Mouse (Mus musculus): ENCODE measurements around the gene Ssrp1.

- TF ChIP-seq CTCF (IDR thresholded peaks at IDR 0.05; ENCODE audit: insufficient read depth, low read depth, low read length) (no peak), POLR2A (IDR thresholded peaks at IDR 0.05; ENCODE audit: insufficient read depth, low read depth, low read length) (no peak)
These were observed 49.1 kb upstream of the Ssrp1 start, which contains the start of gene Prg3 for GRCm38 (mm10) chr2:84987930-84988329.
